ENCODE assay signal across 8 mouse cellular contexts in genomic region chr9:96696141-96696561, GRCm38 (mm10). TPM values are rescaled to one million over a fixed set of nuclear protein-coding genes. Genes with fewer than 3 reads are reported as not detected.
A peak's percentile ranks its signal among the peaks of the same experiment; 100 is the strongest.
DNase-seq lines count a peak whose midpoint lies in the region; ATAC-seq lines count a peak whose summit lies in the region.

No protein-coding gene starts in this region.

- H3K27ac ChIP-seq in limb, embryonic 13.5 days: peak overlapping the region; percentile 55; the same call in 1 of the 2 replicates

- peaks cover 5% of the 10 kb centered on the region for H3K9me3 ChIP-seq in limb, embryonic 13.5 days

- WGBS in limb, embryonic 13.5 days: 54% methylated on average over 12 of the region's 12 CpGs

- no peak overlapping the region; the same call in 1 of the 2 replicates for H3K9ac ChIP-seq in limb, embryonic 13.5 days

- DNase-seq in adrenal gland, adult 2 months: peak; percentile 42
- DNase-seq in adrenal gland, postnatal 25 days: no peak
- peak; percentile 89 for DNase-seq in CD4-positive helper T cell, adult 2 months (ENCODE audit: low read depth, low spot score)
- peak; percentile 33 for DNase-seq in heart, postnatal 4 days
- DNase-seq in urinary bladder, postnatal 10 days (ENCODE audit: low spot score): no peak
- no peak for DNase-seq in cerebellum, adult 11-12 months

- no peaks in the 10 kb centered on the region for H3K27me3 ChIP-seq in limb, embryonic 13.5 days

- H3K4me1 ChIP-seq in limb, embryonic 13.5 days: peaks cover 12% of the 10 kb centered on the region

- H3K4me3 ChIP-seq in limb, embryonic 13.5 days: no peak overlapping the region

- H3K36me3 ChIP-seq in limb, embryonic 13.5 days: peaks cover 9% of the 10 kb centered on the region

- no peak for ATAC-seq in limb, embryonic 13.5 days (ENCODE audit: low FRiP score, low read depth)
- no peak for ATAC-seq in megakaryocyte-erythroid progenitor cell, adult 5-6 weeks (replicated peaks; ENCODE audit: low FRiP score, low TSS enrichment, poor library complexity, severe bottlenecking)

- 0 out of 2 replicates have a peak overlapping the region, but pooled peaks have one; percentile 11 for H3K4me2 ChIP-seq in limb, embryonic 13.5 days (replicated peaks)

RNA-seq across cellular contexts. Expression of gene Zbtb38, which starts 56.5 kb away (rescaled TPM):
- total RNA-seq in adrenal gland, adult 2 months (2021): 10 to 100 TPM; 63.1 to 73.9 TPM
- polyA plus RNA-seq in adrenal gland, adult 2 months (2012; rRNA removed): 13.6 and 17.4 TPM in 2 replicates
- 56.5 and 65.6 TPM in 2 replicates for total RNA-seq in adrenal gland, postnatal 25 days (2021)
- 10 to 100 TPM; 34.6 to 35.2 TPM for total RNA-seq in heart, postnatal 4 days (2021)
- 14.1 and 14.4 TPM in 2 replicates for polyA plus RNA-seq in limb, embryonic 13.5 days (2015; fragmentation: Nextera tagmentation; extraction: Ambion mirVana)
- 17.4 and 28.9 TPM in 2 replicates for total RNA-seq in megakaryocyte-erythroid progenitor cell, adult 5-6 weeks (2014; fragmentation: Nextera tagmentation)
- 21.1 and 38.7 TPM in 2 replicates for total RNA-seq in megakaryocyte-erythroid progenitor cell, adult 5-6 weeks (2017)

Comparison
In these comparisons a context has a peak if more than half of its experiments do, and no peak if none do; other contexts are left out.
1. DNase-seq: peak in adrenal gland, adult 2 months (single experiment), CD4-positive helper T cell, adult 2 months (single experiment) and heart, postnatal 4 days (single experiment); none in adrenal gland, postnatal 25 days (single experiment), urinary bladder, postnatal 10 days (single experiment) and cerebellum, adult 11-12 months (single experiment).